ENCODE assay signal across 8 mouse cellular contexts in the genomic region with DNA sequence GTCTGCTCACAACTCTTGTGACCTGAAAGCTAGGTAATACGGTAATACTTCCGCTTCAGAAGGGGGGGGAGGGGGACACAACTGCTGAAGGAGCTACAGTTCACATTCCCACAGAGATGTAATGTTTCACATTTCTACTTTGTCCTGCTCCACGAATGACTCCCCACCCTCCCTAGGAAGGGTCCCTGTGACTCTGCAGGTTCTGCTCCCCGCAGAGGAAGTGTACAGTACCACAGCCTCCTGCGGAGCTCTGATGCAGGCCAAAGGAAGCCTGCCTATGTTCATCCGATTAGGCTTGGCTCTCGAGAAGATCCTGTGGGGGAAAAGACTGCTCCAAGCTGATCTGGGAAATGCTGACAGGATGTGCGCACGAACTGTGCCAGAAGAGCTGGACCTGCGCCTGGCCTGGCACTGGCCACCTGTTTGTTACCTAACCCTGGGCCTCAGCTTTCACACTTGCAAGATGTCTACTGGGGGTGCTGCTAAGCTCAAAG. TPM values are rescaled to one million over a fixed set of nuclear protein-coding genes. Genes with fewer than 3 reads are reported as not detected.
A peak's percentile ranks its signal among the peaks of the same experiment; 100 is the strongest.
DNase-seq lines count a peak whose midpoint lies in the region; ATAC-seq and TF ChIP-seq lines count a peak whose summit lies in the region.

No protein-coding gene starts in this region.

- 0 out of 2 replicates have a peak, but pooled peaks have one; percentile 8 for ATAC-seq in hindbrain, postnatal 0 days
- no peak for ATAC-seq in hindbrain, embryonic 12.5 days (ENCODE audit: low FRiP score)
- peak; percentile 64 for ATAC-seq in common myeloid progenitor, adult 5-6 weeks (replicated peaks; ENCODE audit: low read depth, poor library complexity, severe bottlenecking)
- peak; percentile 19; the same call in 1 of the 2 replicates for ATAC-seq in heart, postnatal 0 days (ENCODE audit: insufficient read depth, low read depth)
- ATAC-seq in limb, embryonic 14.5 days (ENCODE audit: low FRiP score, low read depth) = no peak
- no peak for ATAC-seq in stomach, embryonic 14.5 days (ENCODE audit: insufficient number of reproducible peaks, insufficient read depth, low FRiP score, low read depth)

- no peak overlapping the region for H3K4me3 ChIP-seq in hindbrain, postnatal 0 days (ENCODE audit: low read length)
- H3K4me3 ChIP-seq in hindbrain, embryonic 12.5 days = no peak overlapping the region
- 0 out of 2 replicates have a peak overlapping the region, but pooled peaks have one; percentile 2 for H3K4me3 ChIP-seq in E14TG2a.4 (replicated peaks; ENCODE audit: low read length)
- H3K4me3 ChIP-seq in heart, postnatal 0 days (ENCODE audit: low read depth, low read length) = no peak overlapping the region
- no peak overlapping the region for H3K4me3 ChIP-seq in limb, embryonic 14.5 days (replicated peaks; ENCODE audit: low read length)
- no peak overlapping the region for H3K4me3 ChIP-seq in stomach, embryonic 14.5 days (ENCODE audit: low read depth, low read length)

- H3K36me3 ChIP-seq in hindbrain, postnatal 0 days (ENCODE audit: insufficient read depth, low read length) = no peaks in the 10 kb centered on the region
- H3K36me3 ChIP-seq in hindbrain, embryonic 12.5 days = no peaks in the 10 kb centered on the region
- peaks cover 61% of the 10 kb centered on the region for H3K36me3 ChIP-seq in E14TG2a.4 (ENCODE audit: insufficient read depth, low read length)
- no peaks in the 10 kb centered on the region for H3K36me3 ChIP-seq in heart, postnatal 0 days (replicated peaks; ENCODE audit: control insufficient read depth, insufficient read depth, low read length)
- H3K36me3 ChIP-seq in limb, embryonic 14.5 days (ENCODE audit: control insufficient read depth, insufficient read depth, low read length) = no peaks in the 10 kb centered on the region
- no peaks in the 10 kb centered on the region for H3K36me3 ChIP-seq in stomach, embryonic 14.5 days (ENCODE audit: control insufficient read depth, insufficient read depth, low read length)

- H3K27ac ChIP-seq in hindbrain, postnatal 0 days = peak overlapping the region; percentile 49; the same call in 1 of the 2 replicates
- H3K27ac ChIP-seq in hindbrain, embryonic 12.5 days = no peak overlapping the region
- peak overlapping the region; percentile 81 for H3K27ac ChIP-seq in heart, postnatal 0 days (ENCODE audit: low read depth)
- peak overlapping the region; percentile 52; the same call in 1 of the 2 replicates for H3K27ac ChIP-seq in limb, embryonic 14.5 days (replicated peaks; ENCODE audit: low read depth, low read length)
- H3K27ac ChIP-seq in stomach, embryonic 14.5 days (ENCODE audit: low read length) = peak overlapping the region; percentile 88; the same call in 1 of the 2 replicates

- TF ChIP-seq CTCF in hindbrain, postnatal 0 days (IDR thresholded peaks at IDR 0.05; ENCODE audit: low read depth) = no peak
- TF ChIP-seq CTCF in E14TG2a.4 (conservative IDR thresholded peaks at IDR 0.05; ENCODE audit: low read length) = no peak
- TF ChIP-seq CTCF in heart, postnatal 0 days (IDR thresholded peaks at IDR 0.05; ENCODE audit: low read depth) = no peak

- TF ChIP-seq EP300 in heart, postnatal 0 days (IDR thresholded peaks at IDR 0.05; ENCODE audit: low read depth) = no peak

- no peak overlapping the region for H3K9ac ChIP-seq in hindbrain, postnatal 0 days (replicated peaks; ENCODE audit: low read length)
- no peak overlapping the region for H3K9ac ChIP-seq in hindbrain, embryonic 12.5 days
- H3K9ac ChIP-seq in heart, postnatal 0 days (replicated peaks; ENCODE audit: low read depth, low read length) = no peak overlapping the region
- H3K9ac ChIP-seq in limb, embryonic 14.5 days (ENCODE audit: low read depth, low read length, severe bottlenecking) = no peak overlapping the region
- H3K9ac ChIP-seq in stomach, embryonic 14.5 days (replicated peaks; ENCODE audit: low read depth, low read length) = no peak overlapping the region

- H3K9me3 ChIP-seq in hindbrain, postnatal 0 days (ENCODE audit: low read length) = no peaks in the 10 kb centered on the region
- no peaks in the 10 kb centered on the region for H3K9me3 ChIP-seq in hindbrain, embryonic 12.5 days (replicated peaks)
- H3K9me3 ChIP-seq in E14TG2a.4 (ENCODE audit: low read length) = no peaks in the 10 kb centered on the region
- H3K9me3 ChIP-seq in heart, postnatal 0 days (replicated peaks; ENCODE audit: control insufficient read depth, low read length) = no peaks in the 10 kb centered on the region
- no peaks in the 10 kb centered on the region for H3K9me3 ChIP-seq in limb, embryonic 14.5 days (ENCODE audit: control insufficient read depth, low read length)
- no peaks in the 10 kb centered on the region for H3K9me3 ChIP-seq in stomach, embryonic 14.5 days (ENCODE audit: control insufficient read depth, low read depth, low read length)

- TF ChIP-seq POLR2A in limb, embryonic 14.5 days (IDR thresholded peaks at IDR 0.05; ENCODE audit: borderline replicate concordance, extremely low read depth, insufficient read depth, insufficient read length) = no peak

- H3K4me2 ChIP-seq in hindbrain, postnatal 0 days (ENCODE audit: low read depth, low read length) = no peak overlapping the region
- no peak overlapping the region for H3K4me2 ChIP-seq in hindbrain, embryonic 12.5 days (replicated peaks)
- no peak overlapping the region for H3K4me2 ChIP-seq in heart, postnatal 0 days (ENCODE audit: low read depth, low read length)
- no peak overlapping the region for H3K4me2 ChIP-seq in limb, embryonic 14.5 days (replicated peaks; ENCODE audit: low read depth, low read length, severe bottlenecking)
- no peak overlapping the region for H3K4me2 ChIP-seq in stomach, embryonic 14.5 days (replicated peaks; ENCODE audit: low read depth, low read length)

- H3K27me3 ChIP-seq in hindbrain, postnatal 0 days (ENCODE audit: insufficient read depth, low read length) = no peaks in the 10 kb centered on the region
- no peaks in the 10 kb centered on the region for H3K27me3 ChIP-seq in hindbrain, embryonic 12.5 days
- H3K27me3 ChIP-seq in E14TG2a.4 (ENCODE audit: insufficient read depth, low read length) = no peaks in the 10 kb centered on the region
- H3K27me3 ChIP-seq in heart, postnatal 0 days (ENCODE audit: control insufficient read depth, insufficient read depth, low read length) = no peaks in the 10 kb centered on the region
- no peaks in the 10 kb centered on the region for H3K27me3 ChIP-seq in limb, embryonic 14.5 days (ENCODE audit: control insufficient read depth, insufficient read depth, low read length)
- H3K27me3 ChIP-seq in stomach, embryonic 14.5 days (ENCODE audit: control insufficient read depth, insufficient read depth, low read length) = no peaks in the 10 kb centered on the region

- DNase-seq in hindbrain, postnatal 0 days (ENCODE audit: low spot score) = peak; percentile 41
- no peak for DNase-seq in heart, postnatal 0 days (ENCODE audit: low spot score)
- DNase-seq in limb, embryonic 14.5 days (ENCODE audit: low spot score) = no peak
- DNase-seq in layer of hippocampus, adult 9-11 months = no peak

- H3K4me1 ChIP-seq in hindbrain, postnatal 0 days (ENCODE audit: insufficient read depth, low read length) = peaks cover 47% of the 10 kb centered on the region
- peaks cover 34% of the 10 kb centered on the region for H3K4me1 ChIP-seq in hindbrain, embryonic 12.5 days
- H3K4me1 ChIP-seq in E14TG2a.4 (replicated peaks; ENCODE audit: low read depth, low read length) = peaks cover 100% of the 10 kb centered on the region
- peaks cover 85% of the 10 kb centered on the region for H3K4me1 ChIP-seq in heart, postnatal 0 days (ENCODE audit: control insufficient read depth, insufficient read depth)
- peaks cover 44% of the 10 kb centered on the region for H3K4me1 ChIP-seq in limb, embryonic 14.5 days (ENCODE audit: control insufficient read depth, insufficient read depth, low read length)
- H3K4me1 ChIP-seq in stomach, embryonic 14.5 days (ENCODE audit: control insufficient read depth, insufficient read depth, low read length) = peaks cover 81% of the 10 kb centered on the region

- 54% methylated on average over 10 of the region's 10 CpGs for WGBS in hindbrain, postnatal 0 days
- 74% methylated on average over 10 of the region's 10 CpGs for WGBS in hindbrain, embryonic 12.5 days
- 33% methylated on average over 10 of the region's 10 CpGs for WGBS in heart, postnatal 0 days
- WGBS in limb, embryonic 14.5 days = 64% methylated on average over 10 of the region's 10 CpGs
- WGBS in stomach, embryonic 14.5 days = 65% methylated on average over 10 of the region's 10 CpGs

RNA-seq across cellular contexts. Expression of gene Myh9, which starts 22.0 kb away (rescaled TPM):
- 29.4 and 33.6 TPM in 2 replicates for total RNA-seq in hindbrain, postnatal 0 days (2014; rRNA removed)
- polyA plus RNA-seq in hindbrain, postnatal 0 days (2015; fragmentation: Nextera tagmentation; extraction: Ambion mirVana) = 8.4 and 9.1 TPM in 2 replicates
- polyA plus RNA-seq in hindbrain, embryonic 12.5 days (2016; fragmentation: Nextera tagmentation; extraction: Ambion mirVana) = 32.0 and 33.5 TPM in 2 replicates
- total RNA-seq in common myeloid progenitor, adult 5-6 weeks (2017) = 362 and 430 TPM in 2 replicates
- 62.0 and 63.6 TPM in 2 replicates for total RNA-seq in heart, postnatal 0 days (2014; rRNA removed; ENCODE audit: low replicate concordance)
- 15.7 and 17.5 TPM in 2 replicates for polyA plus RNA-seq in heart, postnatal 0 days (2015; fragmentation: Nextera tagmentation; extraction: Ambion mirVana)
- 38.7 and 46.7 TPM in 2 replicates for polyA plus RNA-seq in limb, embryonic 14.5 days (2012; rRNA removed)
- 53.2 and 54.6 TPM in 2 replicates for polyA plus RNA-seq in limb, embryonic 14.5 days (2014; fragmentation: Nextera tagmentation; extraction: Ambion mirVana)
- polyA plus RNA-seq in stomach, embryonic 14.5 days (2014; fragmentation: Nextera tagmentation; extraction: Ambion mirVana) = 75.4 and 77.1 TPM in 2 replicates

Comparison
In these comparisons a context has a peak if more than half of its experiments do, and no peak if none do; other contexts are left out.
1. ATAC-seq: peak in hindbrain, postnatal 0 days (single experiment), common myeloid progenitor, adult 5-6 weeks (single experiment) and heart, postnatal 0 days (single experiment); none in hindbrain, embryonic 12.5 days (single experiment), limb, embryonic 14.5 days (single experiment) and stomach, embryonic 14.5 days (single experiment).